Mouse (Mus musculus) forebrain, embryonic 16.5 days (tissue): ENCODE data around the gene Zfp786. TPM values are rescaled to one million over a fixed set of nuclear protein-coding genes. Genes with fewer than 3 reads are reported as not detected.
A peak's percentile ranks its signal among the peaks of the same experiment; 100 is the strongest.

Experiments used
- ATAC-seq: fragments of 200-750 bp; cut with Nextera tagmentation; 2 replicates; pipeline ENCODE4 v1.8.0; 2017; ENCODE audit warnings: mild to moderate bottlenecking, moderate library complexity
- H3K27ac ChIP-seq: fragments of 300-500 bp; sonication (generic); 2 replicates; pipeline ENCODE4 v1.5.1; 2014; ENCODE audit warnings: low read length, control low read depth
- H3K27me3 ChIP-seq: fragments of 300-500 bp; sonication (generic); replicated peaks from 2 replicates; pipeline ENCODE4 v1.6.1; 2014; ENCODE audit warnings: low read length; ENCODE audit not compliant: control insufficient read depth, insufficient read depth
- H3K36me3 ChIP-seq: fragments of 300-500 bp; sonication (generic); 2 replicates; pipeline ENCODE4 v1.6.1; 2014; ENCODE audit not compliant: control insufficient read depth, insufficient read depth
- H3K4me1 ChIP-seq: fragments of 300-500 bp; sonication (generic); replicated peaks from 2 replicates; pipeline ENCODE4 v1.6.1; 2014; ENCODE audit warnings: low read length; ENCODE audit not compliant: control insufficient read depth, insufficient read depth
- H3K4me2 ChIP-seq: fragments of 300-500 bp; sonication (generic); 2 replicates; pipeline ENCODE4 v1.6.1; 2014; ENCODE audit warnings: mild to moderate bottlenecking, low read length, control low read depth
- H3K4me3 ChIP-seq: fragments of 300-500 bp; sonication (generic); replicated peaks from 2 replicates; pipeline ENCODE4 v1.5.1; 2014; ENCODE audit warnings: mild to moderate bottlenecking, low read length, control low read depth
- H3K9ac ChIP-seq: fragments of 300-500 bp; sonication (generic); replicated peaks from 2 replicates; pipeline ENCODE4 v1.6.1; 2014; ENCODE audit warnings: low read depth, low read length, control low read depth
- H3K9me3 ChIP-seq: fragments of 300-500 bp; sonication (generic); 2 replicates; pipeline ENCODE4 v1.6.1; 2016; ENCODE audit warnings: low read length; ENCODE audit not compliant: control insufficient read depth
- WGBS: fragments of 180-500 bp; shearing (Covaris S2); extraction: QIAGEN DNeasy Blood & Tissue Kit; methylation state at CpG from one replicate; pipeline ENCODE4 v1.1.7; 2014; 5-methylcytosine and 5-hydroxymethylcytosine counted together
- polyA plus RNA-seq: library from polyadenylated mRNA; unstranded; fragments of >200 nt; fragmentation: Nextera tagmentation; extraction: Ambion mirVana; gene quantifications from 2 replicates; pipeline ENCODE4 v1.2.1, GENCODE M21; 2015

Zfp786 gene
- polyA plus RNA-seq, 1 experiment from 2014 or later, result 21.9 TPM

GRCm38 (mm10) chr6:47827462-47827861 lies 3.2 kb downstream of the Zfp786 start:
- no peak for ATAC-seq
- Histone ChIP-seq H3K4me1 (peaks cover 12% of the 10 kb centered on the region), H3K27me3 (no peaks in the 10 kb centered on the region), H3K9ac (no peak overlapping the region), H3K9me3 (no peaks in the 10 kb centered on the region), H3K36me3 (peaks cover 12% of the 10 kb centered on the region), H3K4me2 (no peak overlapping the region), H3K4me3 (no peak overlapping the region), H3K27ac (no peak overlapping the region)
- WGBS, result 94% methylated on average over 4 of the region's 4 CpGs

GRCm38 (mm10) chr6:47824241-47824640 lies 6.4 kb downstream of the Zfp786 start:
- no peak overlapping the region for H3K27ac ChIP-seq
- H3K9me3 ChIP-seq, result no peaks in the 10 kb centered on the region
- ATAC-seq, result no peak
- no peak overlapping the region for H3K9ac ChIP-seq
- H3K36me3 ChIP-seq, result peaks cover 37% of the 10 kb centered on the region
- peaks cover 6% of the 10 kb centered on the region for H3K4me1 ChIP-seq
- WGBS, result 76% methylated on average over 2 of the region's 2 CpGs
- no peak overlapping the region for H3K4me2 ChIP-seq
- H3K27me3 ChIP-seq, result no peaks in the 10 kb centered on the region
- H3K4me3 ChIP-seq, result no peak overlapping the region

- Histone ChIP-seq H3K4me3 (no peak overlapping the region), H3K9ac (no peak overlapping the region), H3K4me1 (no peaks in the 10 kb centered on the region), H3K9me3 (no peaks in the 10 kb centered on the region), H3K36me3 (peaks cover 39% of the 10 kb centered on the region), H3K27me3 (no peaks in the 10 kb centered on the region), H3K4me2 (no peak overlapping the region), H3K27ac (no peak overlapping the region)
- WGBS, result 90% methylated on average over 6 of the region's 6 CpGs
- ATAC-seq, result no peak
Measured at GRCm38 (mm10) chr6:47821776-47822175, 8.9 kb downstream of the Zfp786 start.

- no peak overlapping the region for H3K4me2 ChIP-seq
- WGBS, result 94% methylated on average over 5 of the region's 5 CpGs
- no peaks in the 10 kb centered on the region for H3K9me3 ChIP-seq
- H3K9ac ChIP-seq, result no peak overlapping the region
- no peak for ATAC-seq
- no peak overlapping the region for H3K4me3 ChIP-seq
- peaks cover 39% of the 10 kb centered on the region for H3K36me3 ChIP-seq
- no peaks in the 10 kb centered on the region for H3K4me1 ChIP-seq
- no peaks in the 10 kb centered on the region for H3K27me3 ChIP-seq
- H3K27ac ChIP-seq, result no peak overlapping the region
Measured at GRCm38 (mm10) chr6:47821236-47821635, 9.4 kb downstream of the Zfp786 start.

- H3K4me3 ChIP-seq, result no peak overlapping the region
- H3K4me1 ChIP-seq, result no peaks in the 10 kb centered on the region
- H3K27ac ChIP-seq, result no peak overlapping the region
- no peaks in the 10 kb centered on the region for H3K9me3 ChIP-seq
- ATAC-seq, result 0 out of 2 replicates have a peak, but pooled peaks have one; percentile 23
- no peaks in the 10 kb centered on the region for H3K27me3 ChIP-seq
- peaks cover 34% of the 10 kb centered on the region for H3K36me3 ChIP-seq
- H3K9ac ChIP-seq, result no peak overlapping the region
- H3K4me2 ChIP-seq, result no peak overlapping the region
- WGBS, result 89% methylated on average over 23 of the region's 23 CpGs
Measured at GRCm38 (mm10) chr6:47819626-47820325, 10.9 kb downstream of the Zfp786 start.

- no peaks in the 10 kb centered on the region for H3K27me3 ChIP-seq
- H3K4me1 ChIP-seq, result no peaks in the 10 kb centered on the region
- H3K4me2 ChIP-seq, result no peak overlapping the region
- no peaks in the 10 kb centered on the region for H3K9me3 ChIP-seq
- H3K36me3 ChIP-seq, result peaks cover 29% of the 10 kb centered on the region
- H3K4me3 ChIP-seq, result no peak overlapping the region
- no peak overlapping the region for H3K9ac ChIP-seq
- WGBS, result 95% methylated on average over 8 of the region's 8 CpGs
- no peak overlapping the region for H3K27ac ChIP-seq
- ATAC-seq, result no peak
Measured at GRCm38 (mm10) chr6:47818721-47819120, 11.9 kb downstream of the Zfp786 start.

GRCm38 (mm10) chr6:47816151-47816550 lies 14.5 kb downstream of the Zfp786 start:
- H3K4me3 ChIP-seq, result no peak overlapping the region
- peaks cover 11% of the 10 kb centered on the region for H3K4me1 ChIP-seq
- no peak overlapping the region for H3K9ac ChIP-seq
- ATAC-seq, result no peak
- no peak overlapping the region for H3K27ac ChIP-seq
- H3K4me2 ChIP-seq, result no peak overlapping the region
- no peaks in the 10 kb centered on the region for H3K27me3 ChIP-seq
- no peaks in the 10 kb centered on the region for H3K9me3 ChIP-seq
- H3K36me3 ChIP-seq, result peaks cover 19% of the 10 kb centered on the region
- WGBS, result 94% methylated on average over 1 of the region's 1 CpGs

GRCm38 (mm10) chr6:47813257-47813878 lies 17.3 kb downstream of the Zfp786 start, which contains the start of gene Pdia4:
TSS of gene Pdia4 (minus strand) at chr6:47813430.
- H3K4me3 ChIP-seq, result peak within 1 kb of the TSS; percentile 89
- H3K9ac ChIP-seq, result peak within 1 kb of the TSS; percentile 86
- H3K4me1 ChIP-seq, result peaks cover 29% of the 10 kb centered on the region
- H3K27me3 ChIP-seq, result no peaks in the 10 kb centered on the region
- no peaks in the 10 kb centered on the region for H3K9me3 ChIP-seq
- H3K27ac ChIP-seq, result peak within 1 kb of the TSS; percentile 89
- H3K4me2 ChIP-seq, result peak within 1 kb of the TSS; percentile 82
- ATAC-seq, result peak; percentile 99
- WGBS, result under 1% methylated on average over 44 of the region's 44 CpGs
- peaks cover 2% of the 10 kb centered on the region for H3K36me3 ChIP-seq

- ATAC-seq, result no peak
Measured at GRCm38 (mm10) chr6:47812271-47812915, 18.3 kb downstream of the Zfp786 start.

More at GRCm38 (mm10) chr6:47812271-47812915, 18.3 kb downstream of the Zfp786 start:
- H3K27ac ChIP-seq, result peak overlapping the region; percentile 89
- H3K9me3 ChIP-seq, result no peaks in the 10 kb centered on the region
- H3K4me2 ChIP-seq, result peak overlapping the region; percentile 82
- H3K27me3 ChIP-seq, result no peaks in the 10 kb centered on the region
- H3K36me3 ChIP-seq, result no peaks in the 10 kb centered on the region; the same call in 1 of the 2 replicates
- under 1% methylated on average over 17 of the region's 17 CpGs for WGBS
- H3K9ac ChIP-seq, result peak overlapping the region; percentile 86
- peak overlapping the region; percentile 89 for H3K4me3 ChIP-seq
- H3K4me1 ChIP-seq, result peaks cover 29% of the 10 kb centered on the region
